Mouse (Mus musculus) right cerebral cortex, adult 18-20 months (tissue): ENCODE results near the gene Gps1.
A peak's percentile ranks its signal among the peaks of the same experiment; 100 is the strongest.
"Not testable (repeated sequence)": the region's sequence is repeated elsewhere in the genome, so short reads cannot be mapped to it uniquely, and the experiment has no call there.

Source experiments
- DNase-seq: peaks from one replicate; pipeline ENCODE4 v3.0.0; 2022; ENCODE audit warnings: mixed read lengths

The Gps1 gene

DNA sequence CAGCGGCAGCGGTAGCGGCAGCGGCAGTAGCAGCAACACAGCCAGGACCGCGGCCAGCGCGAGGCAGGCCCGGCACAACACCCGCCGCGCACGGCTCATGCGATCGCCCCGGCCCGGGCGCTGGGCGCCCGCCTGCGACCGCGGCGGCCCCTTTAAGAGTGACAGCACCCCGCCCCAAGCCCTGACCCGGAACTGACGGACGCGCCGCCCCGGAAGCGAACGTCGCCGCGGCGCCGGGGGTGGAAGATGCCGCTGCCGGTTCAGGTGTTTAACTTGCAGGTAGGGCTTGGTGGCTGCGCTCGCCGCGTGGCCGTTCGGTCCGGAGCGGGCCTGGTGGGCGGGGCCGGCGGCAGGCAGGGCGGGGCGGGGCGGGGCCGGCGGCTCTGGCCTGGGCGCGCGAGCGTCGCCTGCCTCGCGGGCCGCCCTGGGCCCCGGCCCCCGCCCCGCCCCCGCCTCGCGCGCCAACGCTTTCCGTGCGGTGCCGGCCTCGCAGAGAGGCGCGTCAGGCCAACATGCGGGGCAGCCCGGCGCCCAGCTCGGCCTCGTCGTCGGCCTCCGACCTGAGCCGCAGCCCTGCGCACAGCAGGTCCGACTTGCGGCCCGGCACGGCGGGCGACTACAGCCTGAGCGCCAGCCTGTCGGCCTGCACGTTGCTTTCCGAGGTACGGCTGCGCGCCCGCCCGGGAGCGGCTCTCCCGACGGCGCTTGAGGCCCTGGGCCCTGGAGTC, at the start of gene Gps1, which contains the start of gene Rfng:
TSS of gene Gps1 (plus strand) at position 209 of the 728 bp plus-strand sequence.
TSS of gene Rfng (minus strand) at position 144 of the 728 bp plus-strand sequence.
- peak; percentile 88 for DNase-seq

DNA sequence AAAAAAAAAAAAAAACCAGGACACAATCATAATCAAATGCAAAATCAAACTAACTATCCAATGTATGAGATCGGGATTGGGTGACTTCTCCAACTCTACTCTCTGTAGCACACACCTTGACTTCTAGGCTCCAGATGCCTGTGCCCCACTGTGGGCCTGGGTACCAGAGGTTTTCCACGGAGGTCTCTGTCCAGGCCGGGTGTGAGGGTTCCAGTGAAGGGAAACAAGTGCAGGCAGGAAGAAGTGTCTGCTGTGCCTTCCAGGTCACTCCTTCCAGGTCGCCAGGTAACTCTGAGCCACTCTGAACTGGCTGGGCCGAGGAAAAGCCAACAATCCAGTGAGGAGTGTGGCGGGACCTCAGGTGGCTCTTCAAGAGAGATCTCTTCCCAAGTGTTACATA, 47.6 kb upstream of the Gps1 start:
- DNase-seq, result no peak

DNA sequence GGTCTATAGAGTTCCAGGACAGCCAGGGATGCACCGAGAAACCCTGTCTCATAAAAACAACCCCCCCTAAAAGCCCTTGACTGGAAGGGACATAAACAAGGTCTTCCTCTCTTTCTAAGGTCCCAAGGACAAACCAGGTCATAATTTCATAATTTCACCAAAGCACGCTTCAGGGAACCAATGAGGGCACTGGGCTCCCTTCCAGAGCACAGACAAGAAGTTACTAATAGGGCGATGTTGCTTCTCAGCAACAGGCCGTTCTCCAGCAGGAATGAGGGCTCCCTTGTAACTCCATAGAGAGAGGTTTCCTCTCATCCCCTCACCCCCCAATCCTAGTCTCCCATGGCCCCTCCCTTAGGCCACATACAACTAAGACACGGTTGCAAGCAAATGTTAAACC, 43.1 kb upstream of the Gps1 start:
- DNase-seq, result no peak

DNA sequence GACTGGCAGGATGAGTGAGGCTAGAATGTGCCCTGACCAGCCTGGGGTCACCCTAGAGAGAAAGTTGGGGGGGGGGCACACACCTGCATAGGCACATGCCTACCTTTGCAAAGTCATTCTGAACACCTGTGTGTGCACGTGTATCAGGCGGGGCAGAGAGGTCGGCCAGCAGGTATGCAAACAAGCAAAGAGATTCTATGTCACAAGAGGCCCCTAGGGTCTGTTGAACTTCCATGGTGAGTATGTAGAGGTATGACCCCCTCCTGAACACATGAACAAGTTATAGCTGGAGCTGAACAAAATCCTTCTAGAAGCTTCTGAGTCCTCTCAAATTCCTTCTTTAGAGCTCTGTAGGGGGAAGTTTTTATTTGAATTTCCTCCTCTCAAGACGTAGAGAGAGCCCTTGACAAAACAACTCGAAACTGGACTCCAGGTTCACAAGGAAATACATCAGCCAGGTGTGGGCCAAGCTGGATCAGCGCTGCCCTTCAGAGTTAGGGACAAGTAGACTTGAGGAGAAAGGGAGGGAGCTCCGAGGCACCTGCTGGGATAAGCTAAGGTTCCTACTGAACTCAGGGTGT, 39.9 kb upstream of the Gps1 start:
- DNase-seq, result no peak

DNA sequence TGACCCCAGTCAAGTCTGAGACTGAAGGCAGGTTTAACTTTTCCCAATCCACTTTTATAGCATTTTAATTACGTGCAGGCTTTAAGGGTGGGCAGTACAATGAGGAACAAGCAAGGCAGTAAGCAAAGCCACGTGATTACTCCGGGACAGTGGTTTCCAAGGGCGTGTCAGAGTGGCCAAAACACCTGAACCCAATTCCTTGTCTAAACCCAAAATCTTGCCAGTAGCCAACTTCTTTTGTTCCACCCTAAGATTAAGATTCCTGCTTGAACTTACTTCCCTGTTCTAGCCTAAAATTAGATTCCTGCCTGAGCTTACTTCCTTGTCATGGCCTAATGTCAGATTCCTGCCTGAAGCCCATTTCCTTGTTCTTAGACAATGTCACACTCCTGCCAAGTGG, 36.1 kb upstream of the Gps1 start:
- DNase-seq, result no peak

DNA sequence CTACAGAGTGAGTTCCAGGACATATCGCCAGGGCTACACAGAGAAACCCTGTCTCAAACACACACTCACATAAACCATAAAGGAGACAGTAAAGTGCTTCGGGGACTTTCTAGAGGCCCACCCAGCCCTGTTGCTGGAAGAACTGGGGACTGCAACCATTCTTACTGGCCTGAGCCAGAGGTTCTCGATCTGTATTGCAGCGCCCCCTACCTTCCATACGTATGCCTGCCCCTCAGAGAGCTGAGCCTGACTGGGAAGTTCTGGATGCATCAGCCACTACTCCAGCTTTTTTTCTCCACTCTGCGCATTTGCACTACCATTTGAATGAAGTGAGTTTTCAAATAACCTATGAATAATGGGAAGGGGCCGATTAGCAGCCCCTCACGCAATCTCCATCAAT, 34.6 kb upstream of the Gps1 start:
- no peak for DNase-seq

DNA sequence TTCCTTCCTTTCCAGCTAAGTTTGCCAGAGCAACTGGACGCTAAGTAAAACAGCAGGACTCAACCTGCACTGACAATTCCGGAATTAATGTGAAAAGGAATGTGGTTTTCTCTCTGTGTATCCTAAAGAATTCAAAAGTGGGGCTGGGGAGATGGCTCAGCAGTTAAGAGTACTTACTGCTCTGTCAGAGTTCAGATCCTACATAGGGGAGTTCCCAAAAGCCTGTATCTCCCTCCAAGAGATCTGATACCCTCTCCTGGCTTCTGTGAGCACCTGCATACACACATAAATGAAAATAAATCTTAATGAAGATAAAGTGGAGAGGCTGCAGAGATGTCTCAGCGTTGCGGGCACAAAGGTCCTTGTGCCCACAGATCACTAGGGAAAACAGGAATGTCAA, 32.5 kb upstream of the Gps1 start:
- no peak for DNase-seq

DNA sequence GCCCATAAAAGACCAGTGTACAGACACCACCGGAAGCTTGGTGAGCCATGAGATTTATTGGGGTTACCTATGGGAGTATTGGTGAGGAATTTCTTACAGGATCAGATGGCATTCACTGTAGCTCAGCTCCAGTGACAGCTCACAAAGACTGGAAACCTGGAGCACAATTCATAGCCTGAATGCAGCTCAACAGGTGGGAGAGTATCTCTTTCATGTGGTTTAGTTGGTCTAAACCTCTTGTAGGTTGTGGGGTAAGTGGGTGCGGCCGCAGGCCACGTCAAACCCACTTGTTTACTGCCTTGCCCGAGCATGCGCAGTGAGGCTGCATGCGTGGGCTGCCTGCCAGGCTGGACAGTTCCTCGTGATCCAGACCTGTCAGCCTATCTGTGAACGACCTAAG, 23.8 kb upstream of the Gps1 start:
- no peak for DNase-seq

DNA sequence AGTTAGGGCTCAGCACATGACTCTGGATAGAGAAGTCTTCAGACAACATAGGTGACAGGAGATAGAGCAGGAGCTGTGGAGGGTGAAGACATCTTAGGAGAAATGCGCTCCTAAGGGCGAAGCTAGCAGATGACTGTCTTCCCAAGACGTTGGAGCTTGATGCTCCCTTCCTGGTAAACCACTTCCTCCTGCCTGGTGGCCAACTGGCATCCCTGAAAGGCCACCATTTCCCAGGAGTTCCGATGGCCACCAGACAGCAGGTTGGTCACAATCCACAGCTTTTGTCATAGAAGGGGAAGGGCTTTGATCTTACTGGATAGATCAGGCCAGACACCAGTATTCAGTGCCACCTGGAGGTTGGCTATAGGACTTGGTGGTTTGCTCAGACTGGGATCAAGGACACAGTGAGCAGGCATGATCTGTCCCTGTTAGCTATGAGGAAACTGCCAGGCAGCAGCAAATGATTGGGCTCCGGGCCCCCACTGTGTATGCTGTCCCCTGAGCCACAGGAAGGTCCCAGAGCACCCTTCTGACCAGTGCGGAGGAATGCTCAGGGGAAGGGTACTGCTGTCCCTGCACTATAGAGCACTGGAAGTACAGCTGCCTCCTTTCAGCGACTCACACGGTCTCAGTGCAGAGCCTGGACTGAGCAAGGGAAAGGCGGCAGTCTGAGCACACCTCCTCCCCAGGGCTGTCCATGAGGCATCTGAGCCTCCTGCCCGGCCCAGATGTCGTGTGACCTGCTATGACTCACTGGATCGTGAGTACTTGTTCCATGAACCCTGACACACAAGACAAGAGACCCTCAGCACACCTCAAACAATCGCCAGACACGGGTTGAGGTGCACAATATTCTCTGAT, 22.0 kb upstream of the Gps1 start:
- no peak for DNase-seq

DNA sequence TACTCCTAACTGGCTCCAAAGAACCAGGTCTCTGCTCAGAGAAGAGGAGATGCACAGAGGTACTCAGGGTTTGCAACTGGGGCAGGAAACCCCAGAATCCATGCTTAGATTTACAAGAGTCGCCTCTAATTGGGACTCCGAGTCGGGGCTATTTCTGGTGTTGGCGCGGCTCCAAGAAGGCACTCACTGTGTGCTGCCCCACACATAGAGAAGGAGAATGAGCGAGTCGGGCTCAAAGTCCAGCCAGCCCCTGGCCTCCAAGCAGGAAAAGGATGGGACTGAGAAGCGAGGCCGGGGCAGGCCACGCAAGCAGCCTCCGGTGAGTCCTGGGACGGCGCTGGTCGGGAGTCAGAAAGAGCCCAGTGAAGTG, 21.4 kb upstream of the Gps1 start, which contains the start of gene Hmga1b:
TSS of gene Hmga1b (plus strand) at position 123 of the 370 bp plus-strand sequence.
- not testable (repeated sequence) for DNase-seq

DNA sequence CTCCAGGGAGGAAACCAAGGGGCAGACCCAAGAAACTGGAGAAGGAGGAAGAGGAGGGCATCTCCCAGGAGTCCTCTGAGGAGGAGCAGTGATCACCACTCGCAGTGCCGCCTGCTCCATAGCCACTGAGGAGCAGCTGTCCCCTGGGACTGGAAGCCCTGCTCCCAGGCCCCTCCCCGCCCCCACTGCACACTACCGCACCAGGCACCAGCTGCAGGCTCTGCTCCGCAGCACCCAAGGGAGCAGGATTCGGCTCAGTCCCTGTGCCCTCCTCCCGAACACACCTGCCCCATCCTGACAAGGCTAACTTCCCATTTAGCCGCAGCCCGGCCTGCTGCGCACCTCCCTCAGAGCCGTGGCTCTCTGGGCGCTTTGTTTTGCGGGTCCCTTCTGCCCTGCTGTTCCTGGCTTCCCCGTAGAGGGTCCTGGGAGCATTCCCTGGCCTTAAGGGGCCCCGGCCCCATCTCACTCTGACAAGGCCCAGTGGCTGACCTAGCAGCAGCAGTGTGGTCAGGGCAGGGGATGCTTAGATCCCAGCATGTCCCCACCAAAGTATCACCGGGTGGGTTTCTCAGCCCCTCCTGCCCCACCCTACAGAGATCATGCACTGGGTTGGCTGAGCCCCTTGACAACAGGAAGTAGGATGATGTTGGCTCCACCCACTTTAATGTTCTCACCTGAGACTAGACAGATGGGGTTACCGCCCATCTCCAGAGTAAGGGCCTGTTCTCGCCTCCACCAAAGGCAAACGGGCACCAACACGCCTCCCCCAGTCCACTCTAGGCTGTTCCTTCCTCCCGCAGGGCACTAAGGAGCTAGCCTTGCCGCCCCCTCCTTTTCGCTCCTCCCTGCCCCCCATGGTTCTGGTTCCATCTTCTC, 20.7 kb upstream of the Gps1 start:
- DNase-seq, result not testable (repeated sequence)

DNA sequence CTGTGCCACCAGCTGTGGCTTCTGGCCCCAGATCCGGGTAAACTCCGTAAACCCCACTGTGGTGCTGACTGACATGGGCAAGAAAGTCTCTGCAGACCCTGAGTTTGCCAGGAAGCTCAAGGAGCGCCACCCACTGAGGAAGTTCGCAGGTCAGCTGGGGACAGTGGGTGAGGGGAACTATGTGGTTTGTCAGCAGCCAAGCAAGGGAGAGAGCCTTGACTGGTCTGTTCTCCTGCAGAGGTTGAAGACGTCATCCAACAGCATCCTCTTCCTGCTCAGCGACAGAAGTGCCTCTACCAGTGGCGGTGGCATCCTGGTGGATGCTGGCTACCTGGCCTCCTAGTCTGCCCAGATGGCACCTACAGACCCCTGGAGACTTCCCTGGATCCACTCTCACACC, 17.0 kb upstream of the Gps1 start:
- DNase-seq, result not testable (repeated sequence)

DNA sequence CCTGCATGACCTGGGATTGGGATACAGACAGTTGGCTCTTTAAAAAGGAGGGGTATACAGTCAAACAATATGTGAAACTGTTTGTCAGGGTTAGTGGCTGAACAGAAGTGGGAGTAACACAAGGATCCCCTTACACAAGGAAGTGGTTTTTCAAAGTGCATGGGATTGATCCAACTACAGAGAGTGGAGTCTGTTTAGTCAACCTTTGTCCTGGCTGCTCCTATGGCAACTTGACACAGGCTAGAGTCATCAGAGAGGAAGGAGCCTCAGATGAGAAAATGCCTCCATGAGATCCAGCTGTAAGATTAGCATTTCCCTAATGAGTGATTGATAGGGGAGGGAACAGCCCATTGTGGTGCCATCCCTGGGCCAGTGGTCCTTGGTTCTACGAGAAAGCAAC, 15.9 kb upstream of the Gps1 start:
- no peak for DNase-seq

DNA sequence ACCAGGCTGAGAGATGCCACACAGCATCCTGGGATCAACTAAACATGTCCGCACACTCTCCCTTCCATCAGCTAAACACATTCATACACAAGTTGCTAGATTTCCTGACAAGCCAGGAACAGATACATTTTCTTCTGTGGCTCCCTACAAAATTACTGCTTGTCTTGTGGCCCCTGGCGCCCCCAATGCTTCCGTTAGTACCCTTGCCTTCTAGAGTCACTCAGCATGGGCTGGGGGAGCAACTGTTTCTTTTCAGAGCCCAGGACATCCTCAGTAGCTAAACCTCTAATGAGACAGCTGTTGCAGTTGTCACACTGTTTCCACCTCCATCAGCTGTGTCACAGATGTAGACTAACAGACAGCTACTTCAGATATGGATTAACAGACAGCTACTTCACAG, 11.3 kb upstream of the Gps1 start:
- no peak for DNase-seq

DNA sequence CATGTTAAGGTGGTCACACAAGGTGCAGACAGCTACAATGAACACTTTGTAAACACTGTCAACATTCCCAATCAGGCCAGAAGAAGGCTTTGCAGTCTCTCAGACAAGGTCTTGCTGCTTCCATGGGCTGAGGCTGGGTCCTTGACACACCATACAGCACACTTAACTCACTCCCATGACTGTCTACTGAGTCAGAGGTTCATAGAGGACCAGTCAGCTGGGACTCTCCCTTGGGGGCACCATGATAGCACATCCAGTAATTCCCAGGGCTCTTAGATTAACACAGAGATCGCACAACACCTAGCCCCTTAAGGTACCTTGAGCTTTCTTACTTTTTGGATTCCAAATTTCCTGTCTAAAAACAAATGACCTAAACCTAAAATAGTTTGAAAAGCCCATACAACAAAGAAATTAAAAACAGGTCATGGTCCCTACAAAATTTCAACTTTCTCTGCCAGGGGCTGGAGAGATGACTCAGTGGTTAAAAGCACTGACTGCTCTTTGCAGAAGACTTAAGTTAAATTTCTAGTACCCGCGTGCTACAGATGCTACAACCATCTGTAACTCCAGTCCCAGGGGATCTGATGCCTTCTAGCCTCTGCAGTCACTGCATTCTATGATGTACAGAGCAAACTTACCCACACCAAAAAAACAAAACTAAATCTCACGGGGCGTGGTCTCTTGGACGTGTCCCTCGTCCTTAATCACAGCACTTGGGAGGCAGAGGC, 10.4 kb upstream of the Gps1 start:
- no peak for DNase-seq

DNA sequence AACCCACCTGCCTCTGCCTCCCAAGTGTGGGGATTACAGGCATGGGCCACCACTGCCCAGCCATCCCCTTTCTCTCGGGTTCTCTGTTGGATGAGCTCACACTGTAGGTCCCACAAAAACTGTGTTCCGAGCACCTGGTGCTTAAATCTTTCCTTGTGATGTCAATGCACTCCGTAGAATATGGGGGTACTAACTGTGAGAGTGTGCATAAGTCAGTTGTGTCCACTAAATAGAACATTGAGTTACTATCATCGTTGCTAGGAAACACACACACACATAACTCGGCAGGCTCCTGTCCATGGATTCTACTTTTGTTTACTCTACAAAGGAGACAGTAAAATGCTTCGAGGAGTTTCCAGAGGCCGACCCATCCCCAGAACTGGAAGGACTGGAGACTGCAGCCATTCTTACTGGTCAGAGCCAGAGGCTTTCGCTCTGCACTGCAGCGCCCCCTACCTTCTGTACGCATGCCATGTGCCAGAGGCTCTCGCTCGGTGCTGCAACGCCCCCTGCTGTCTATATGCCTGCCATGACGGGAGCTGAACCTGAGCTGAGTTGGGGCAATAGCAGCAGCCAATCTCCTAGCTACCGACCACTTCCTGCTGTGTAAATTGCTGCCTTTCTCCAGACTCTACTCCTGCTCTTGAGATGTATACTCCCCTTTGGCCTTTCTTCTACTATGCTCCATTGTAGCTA, 8.2 kb upstream of the Gps1 start:
- DNase-seq, result peak; percentile 91

DNA sequence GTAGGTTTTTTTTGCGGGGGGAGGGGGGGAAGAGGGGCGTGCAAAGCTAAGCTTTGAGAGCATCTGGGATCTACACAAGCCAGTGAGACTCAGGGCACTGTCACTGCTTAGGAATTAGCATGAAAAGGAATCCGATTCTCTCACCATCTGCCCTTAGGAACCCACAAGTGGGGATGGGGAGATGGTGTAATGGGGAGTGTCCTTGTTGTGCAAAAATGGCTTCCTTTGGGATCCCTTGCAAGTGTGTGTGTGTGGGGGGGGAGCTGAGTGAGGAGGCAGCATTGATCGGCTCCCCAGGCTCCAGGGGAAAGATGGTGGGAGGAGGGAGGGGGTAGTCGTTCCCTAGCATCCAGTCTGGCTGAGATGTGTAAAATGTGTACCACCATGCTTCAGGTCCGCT, 6.9 kb upstream of the Gps1 start:
- no peak for DNase-seq

DNA sequence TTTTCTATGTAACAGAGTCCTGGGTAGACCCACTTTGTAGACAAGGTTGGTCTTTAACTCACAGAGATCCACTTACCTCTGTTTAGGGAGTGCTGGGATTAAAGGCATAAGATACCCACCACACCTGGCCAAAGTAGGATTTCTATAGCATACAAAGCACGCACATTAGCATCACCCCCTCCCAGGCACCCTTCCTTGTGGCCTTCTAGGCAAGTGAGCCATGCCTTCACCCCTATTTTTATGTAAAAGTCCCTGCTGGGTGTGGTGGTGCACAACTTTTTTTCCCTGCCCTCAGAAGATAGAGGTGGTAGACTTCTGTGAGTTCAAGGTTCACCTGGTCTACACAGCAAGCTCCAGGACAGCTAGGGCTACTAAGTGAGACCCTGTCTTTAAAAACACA, 4.2 kb upstream of the Gps1 start:
- no peak for DNase-seq

DNA sequence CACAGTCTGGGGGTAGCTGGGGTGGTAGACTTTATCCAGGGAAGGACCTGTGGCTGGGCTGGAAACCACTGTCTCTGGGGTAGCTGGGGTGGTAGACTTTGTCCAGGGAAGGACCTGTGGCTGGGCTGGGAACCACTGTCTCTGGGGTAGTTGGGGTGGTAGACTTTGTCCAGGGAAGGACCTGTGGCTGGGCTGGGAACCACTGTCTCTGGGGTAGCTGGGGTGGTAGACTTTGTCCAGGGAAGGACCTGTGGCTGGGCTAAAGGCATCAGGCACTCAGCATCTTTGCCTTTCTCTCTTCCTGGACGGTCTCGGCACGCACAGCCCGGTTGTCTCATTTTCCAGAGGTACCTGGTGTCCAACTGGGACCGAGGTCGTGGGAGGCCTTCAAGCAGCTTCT, 2.7 kb upstream of the Gps1 start:
- DNase-seq, result not testable (repeated sequence)

DNA sequence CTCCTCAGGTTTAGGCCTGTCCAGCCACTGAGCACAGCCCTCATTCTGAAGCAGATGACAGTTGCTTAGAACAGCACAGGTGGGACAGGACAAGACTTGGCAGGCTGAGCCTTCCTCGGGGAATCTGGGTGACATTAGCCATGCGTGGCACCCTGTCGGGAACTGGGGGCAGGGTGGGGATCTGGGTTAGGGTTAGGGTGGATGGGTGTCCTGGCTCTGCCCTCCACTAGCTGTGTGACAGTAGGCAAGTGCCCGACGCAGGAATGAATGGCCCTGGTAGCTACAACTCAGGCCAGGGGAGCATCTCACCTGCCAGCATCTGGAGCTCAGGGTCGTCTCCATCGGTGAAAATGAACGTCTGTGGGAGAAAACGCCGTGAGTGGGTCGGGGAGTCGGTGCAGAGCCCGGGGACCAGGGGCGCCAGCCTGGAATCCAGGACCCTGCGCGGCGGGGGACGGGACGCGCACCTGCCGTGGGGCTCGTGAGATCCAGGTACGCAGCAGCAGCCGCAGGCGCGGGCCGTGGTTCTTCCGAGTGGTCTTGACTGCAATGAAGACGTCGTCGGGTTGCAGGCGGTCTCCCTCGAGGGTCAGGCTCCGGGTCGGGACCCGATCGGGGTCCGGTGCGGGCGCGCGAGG, 527 bp upstream of the Gps1 start:
- DNase-seq, result no peak

DNA sequence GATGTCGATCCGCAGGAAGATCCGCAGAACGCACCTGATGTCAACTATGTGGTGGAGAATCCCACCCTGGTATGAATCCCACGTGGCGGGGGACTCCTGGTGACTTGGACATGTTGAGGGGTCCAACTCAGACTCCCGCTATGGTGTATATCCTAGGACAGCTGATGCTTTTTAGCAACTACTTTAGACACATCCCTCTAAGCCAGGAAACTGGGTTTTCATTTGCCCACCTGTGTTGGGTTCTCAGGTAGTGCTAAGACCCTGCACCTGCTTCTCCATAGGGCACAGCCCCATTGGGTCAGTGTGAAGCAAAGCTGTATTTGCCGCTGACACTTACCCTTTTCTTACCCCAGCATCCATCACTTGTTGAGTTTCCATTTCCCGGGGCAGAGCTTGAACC, 1.1 kb downstream of the Gps1 start:
- no peak for DNase-seq
